Mouse (Mus musculus): ENCODE results near the gene Gm17455. TPM values are rescaled to one million over a fixed set of nuclear protein-coding genes. Genes with fewer than 3 reads are reported as not detected.

Gm17455 gene
- total and polyA plus RNA-seq, 2 experiments from 2014 or later: 0.93 to 12.5 TPM

GRCm38 (mm10) chr10:60353241-60354002, 46.1 kb upstream of the Gm17455 start:
- no peak for TF ChIP-seq CTCF (IDR thresholded peaks at IDR 0.05)
- no peaks in the 10 kb centered on the region for H3K36me3 ChIP-seq (ENCODE audit: insufficient read depth, low read length)
- no peak overlapping the region for H3K4me3 ChIP-seq (ENCODE audit: low read depth, low read length)
- no peaks in the 10 kb centered on the region for H3K27me3 ChIP-seq (ENCODE audit: insufficient read depth, low read length)
- H3K9me3 ChIP-seq (ENCODE audit: low read length): no peaks in the 10 kb centered on the region
- 57% methylated on average over 5 of the region's 5 CpGs for WGBS
- no peak for ATAC-seq (ENCODE audit: low FRiP score)
- no peak overlapping the region for H3K9ac ChIP-seq (replicated peaks; ENCODE audit: low read length, poor library complexity, severe bottlenecking)
- DNase-seq (ENCODE audit: low spot score): no peak
- H3K27ac ChIP-seq (ENCODE audit: low read depth, low read length): no peak overlapping the region
- peaks cover 5% of the 10 kb centered on the region; the same call in 1 of the 2 replicates for H3K4me1 ChIP-seq (ENCODE audit: insufficient read depth, low read length)
- no peak overlapping the region for H3K4me2 ChIP-seq (ENCODE audit: low read depth, low read length, poor library complexity, severe bottlenecking)

- H3K9me3 ChIP-seq (ENCODE audit: low read length): no peaks in the 10 kb centered on the region
- 89% methylated on average over 4 of the region's 4 CpGs for WGBS
- H3K27me3 ChIP-seq (ENCODE audit: insufficient read depth, low read length): no peaks in the 10 kb centered on the region
- H3K9ac ChIP-seq (replicated peaks; ENCODE audit: low read length, poor library complexity, severe bottlenecking): no peak overlapping the region
- H3K4me3 ChIP-seq (ENCODE audit: low read depth, low read length): no peak overlapping the region
- no peak overlapping the region for H3K4me2 ChIP-seq (ENCODE audit: low read depth, low read length, poor library complexity, severe bottlenecking)
- DNase-seq (ENCODE audit: low spot score) (no peak), ATAC-seq (ENCODE audit: low FRiP score) (no peak)
- peaks cover 5% of the 10 kb centered on the region; the same call in 1 of the 2 replicates for H3K4me1 ChIP-seq (ENCODE audit: insufficient read depth, low read length)
- H3K27ac ChIP-seq (ENCODE audit: low read depth, low read length): no peak overlapping the region
- no peaks in the 10 kb centered on the region for H3K36me3 ChIP-seq (ENCODE audit: insufficient read depth, low read length)
- TF ChIP-seq CTCF (IDR thresholded peaks at IDR 0.05): no peak
Observed at GRCm38 (mm10) chr10:60354003-60354325, 45.6 kb upstream of the Gm17455 start.

DNA sequence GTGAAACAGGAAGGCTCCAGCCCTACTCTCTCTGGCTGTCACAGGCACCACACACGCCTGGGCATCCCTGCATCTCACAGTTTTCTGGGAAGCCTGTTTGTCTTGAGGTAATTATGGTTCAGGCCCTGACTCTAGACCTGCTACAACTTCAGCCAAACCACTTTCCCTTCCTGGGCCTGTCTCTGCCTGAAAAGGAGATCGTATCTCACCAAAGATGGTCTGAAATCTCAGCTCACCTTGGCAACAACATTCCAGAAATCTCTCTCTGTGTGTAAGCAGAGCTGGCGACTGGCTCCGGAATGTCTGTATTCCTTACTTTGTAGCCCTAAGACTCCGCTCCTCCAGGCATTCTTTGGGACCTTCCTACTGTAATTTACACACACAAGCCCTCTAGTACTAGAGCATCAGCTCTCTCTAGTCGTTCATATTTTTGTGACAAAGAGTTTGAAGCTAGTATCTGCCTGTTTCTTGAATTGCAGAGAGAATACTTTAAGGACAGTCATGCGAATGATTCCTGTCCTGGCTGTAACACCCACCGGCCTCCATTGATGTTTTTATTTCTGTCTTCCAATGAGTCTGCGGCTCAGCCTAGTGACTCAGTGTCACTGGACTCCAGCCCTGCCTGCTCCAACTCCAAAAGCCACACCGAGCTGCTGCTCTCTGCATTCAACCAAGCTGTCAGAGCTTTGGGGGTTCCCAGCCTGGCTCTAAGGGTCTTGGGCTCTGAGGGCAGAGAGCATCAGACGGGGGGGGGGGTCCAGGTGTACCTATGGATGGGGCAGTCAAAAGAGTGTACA, 44.4 kb upstream of the Gm17455 start:
- 73% methylated on average over 11 of the region's 11 CpGs for WGBS
- DNase-seq (ENCODE audit: low spot score): no peak
- H3K4me3 ChIP-seq (ENCODE audit: low read depth, low read length): no peak overlapping the region
- no peak overlapping the region for H3K9ac ChIP-seq (replicated peaks; ENCODE audit: low read length, poor library complexity, severe bottlenecking)
- no peaks in the 10 kb centered on the region for H3K27me3 ChIP-seq (ENCODE audit: insufficient read depth, low read length)
- no peak overlapping the region for H3K27ac ChIP-seq (ENCODE audit: low read depth, low read length)
- no peak for ATAC-seq (ENCODE audit: low FRiP score)
- no peaks in the 10 kb centered on the region for H3K9me3 ChIP-seq (ENCODE audit: low read length)
- H3K4me2 ChIP-seq (ENCODE audit: low read depth, low read length, poor library complexity, severe bottlenecking): no peak overlapping the region
- H3K36me3 ChIP-seq (ENCODE audit: insufficient read depth, low read length): no peaks in the 10 kb centered on the region
- peaks cover 5% of the 10 kb centered on the region; the same call in 1 of the 2 replicates for H3K4me1 ChIP-seq (ENCODE audit: insufficient read depth, low read length)
- TF ChIP-seq CTCF (IDR thresholded peaks at IDR 0.05): no peak

GRCm38 (mm10) chr10:60357441-60357840, 42.1 kb upstream of the Gm17455 start:
- H3K36me3 ChIP-seq (ENCODE audit: insufficient read depth, low read length): no peaks in the 10 kb centered on the region
- no peak for TF ChIP-seq CTCF (IDR thresholded peaks at IDR 0.05)

GRCm38 (mm10) chr10:60357901-60358300, 41.6 kb upstream of the Gm17455 start:
- Histone ChIP-seq H3K27me3 (ENCODE audit: insufficient read depth, low read length) (no peaks in the 10 kb centered on the region), H3K9me3 (ENCODE audit: low read length) (no peaks in the 10 kb centered on the region), H3K4me2 (ENCODE audit: low read depth, low read length, poor library complexity, severe bottlenecking) (no peak overlapping the region), H3K27ac (ENCODE audit: low read depth, low read length) (no peak overlapping the region), H3K4me3 (ENCODE audit: low read depth, low read length) (no peak overlapping the region), H3K9ac (replicated peaks; ENCODE audit: low read length, poor library complexity, severe bottlenecking) (no peak overlapping the region), H3K4me1 (ENCODE audit: insufficient read depth, low read length) (no peaks in the 10 kb centered on the region), H3K36me3 (ENCODE audit: insufficient read depth, low read length) (no peaks in the 10 kb centered on the region)
- WGBS: 94% methylated on average over 14 of the region's 14 CpGs
- TF ChIP-seq CTCF (IDR thresholded peaks at IDR 0.05): no peak
- ATAC-seq (ENCODE audit: low FRiP score) (no peak), DNase-seq (ENCODE audit: low spot score) (no peak)

More at GRCm38 (mm10) chr10:60357441-60357840, 42.1 kb upstream of the Gm17455 start:
- DNase-seq (ENCODE audit: low spot score) (no peak), ATAC-seq (ENCODE audit: low FRiP score) (no peak)
- 94% methylated on average over 4 of the region's 4 CpGs for WGBS
- H3K27ac ChIP-seq (ENCODE audit: low read depth, low read length): no peak overlapping the region
- no peak overlapping the region for H3K4me3 ChIP-seq (ENCODE audit: low read depth, low read length)
- no peaks in the 10 kb centered on the region for H3K9me3 ChIP-seq (ENCODE audit: low read length)
- no peaks in the 10 kb centered on the region for H3K27me3 ChIP-seq (ENCODE audit: insufficient read depth, low read length)
- no peak overlapping the region for H3K9ac ChIP-seq (replicated peaks; ENCODE audit: low read length, poor library complexity, severe bottlenecking)
- H3K4me2 ChIP-seq (ENCODE audit: low read depth, low read length, poor library complexity, severe bottlenecking): no peak overlapping the region
- no peaks in the 10 kb centered on the region for H3K4me1 ChIP-seq (ENCODE audit: insufficient read depth, low read length)

GRCm38 (mm10) chr10:60358776-60359175, 40.8 kb upstream of the Gm17455 start:
- H3K4me3 ChIP-seq (ENCODE audit: low read depth, low read length): no peak overlapping the region
- no peak overlapping the region for H3K9ac ChIP-seq (replicated peaks; ENCODE audit: low read length, poor library complexity, severe bottlenecking)
- 48% methylated on average over 4 of the region's 4 CpGs for WGBS
- DNase-seq (ENCODE audit: low spot score) (no peak), ATAC-seq (ENCODE audit: low FRiP score) (no peak)
- no peaks in the 10 kb centered on the region for H3K36me3 ChIP-seq (ENCODE audit: insufficient read depth, low read length)
- H3K27ac ChIP-seq (ENCODE audit: low read depth, low read length): no peak overlapping the region
- no peaks in the 10 kb centered on the region for H3K4me1 ChIP-seq (ENCODE audit: insufficient read depth, low read length)
- no peaks in the 10 kb centered on the region for H3K9me3 ChIP-seq (ENCODE audit: low read length)
- no peak for TF ChIP-seq CTCF (IDR thresholded peaks at IDR 0.05)
- H3K27me3 ChIP-seq (ENCODE audit: insufficient read depth, low read length): no peaks in the 10 kb centered on the region
- H3K4me2 ChIP-seq (ENCODE audit: low read depth, low read length, poor library complexity, severe bottlenecking): no peak overlapping the region

All from midbrain, postnatal 0 days (tissue).